Mouse (Mus musculus) lung, postnatal 0 days (tissue): ENCODE measurements around the gene Scfd2.

ENCODE experiments used
- CTCF ChIP-seq: IDR thresholded peaks from 2 replicates; pipeline ENCODE4 v1.5.1; 2016; ENCODE audit warnings: antibody characterized with exemption, mild to moderate bottlenecking
- EP300 ChIP-seq: IDR thresholded peaks from 2 replicates; pipeline ENCODE4 v1.6.1; 2016; ENCODE audit warnings: antibody characterized with exemption, mild to moderate bottlenecking, control low read depth

DNA sequence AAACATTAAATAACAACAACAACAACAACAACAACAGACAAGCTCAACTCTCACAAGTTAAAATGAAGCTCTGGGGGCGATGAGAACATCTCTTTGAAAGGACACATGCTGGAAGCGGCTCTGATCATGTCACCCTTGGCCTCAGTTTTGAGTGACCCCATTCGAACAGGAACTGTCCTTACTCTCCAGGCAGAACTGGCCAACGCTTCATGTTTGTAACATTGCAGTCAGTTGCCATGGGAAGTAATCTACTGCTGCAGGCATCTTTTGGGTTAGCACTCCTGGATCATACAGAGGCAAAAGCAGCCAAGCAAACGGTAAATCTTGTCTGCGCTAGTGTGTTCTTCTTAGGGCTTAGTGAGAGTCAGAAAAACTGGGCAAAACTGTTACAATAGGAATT, 219.7 kb downstream of the Scfd2 start:
- TF ChIP-seq CTCF (no peak), EP300 (no peak)
